Mouse (Mus musculus) midbrain, embryonic 10.5 days (tissue): ENCODE data around the gene Slc5a2. TPM values are rescaled to one million over a fixed set of nuclear protein-coding genes. Genes with fewer than 3 reads are reported as not detected.

Experiments used
- DNase-seq: peaks from one replicate; pipeline ENCODE4 v3.0.0-alpha.2; 2017; ENCODE audit warnings: low spot score
- H3K27ac ChIP-seq: fragments of 300-500 bp; sonication (generic); replicated peaks from 2 replicates; pipeline ENCODE4 v1.5.1; 2016; ENCODE audit warnings: mild to moderate bottlenecking
- H3K27me3 ChIP-seq: fragments of 300-500 bp; sonication (generic); 2 replicates; pipeline ENCODE4 v1.6.1; 2016; ENCODE audit warnings: low read depth, mild to moderate bottlenecking; ENCODE audit not compliant: poor library complexity, severe bottlenecking
- H3K36me3 ChIP-seq: fragments of 300-500 bp; sonication (generic); 2 replicates; pipeline ENCODE4 v1.6.1; 2016; ENCODE audit warnings: mild to moderate bottlenecking, moderate library complexity
- H3K4me1 ChIP-seq: fragments of 300-500 bp; sonication (generic); 2 replicates; pipeline ENCODE4 v1.6.1; 2016
- H3K4me3 ChIP-seq: fragments of 300-500 bp; sonication (generic); 2 replicates; pipeline ENCODE4 v1.5.1; 2016; ENCODE audit warnings: mild to moderate bottlenecking, moderate library complexity
- H3K9me3 ChIP-seq: fragments of 300-500 bp; sonication (generic); replicated peaks from 2 replicates; pipeline ENCODE4 v1.6.1; 2016; ENCODE audit warnings: mild to moderate bottlenecking
- WGBS: fragments of 180-500 bp; shearing (Covaris S2); methylation state at CpG from one replicate; pipeline ENCODE4 v1.1.7; 2016; 5-methylcytosine and 5-hydroxymethylcytosine counted together
- polyA plus RNA-seq: library from polyadenylated mRNA; unstranded; fragments of >200 nt; fragmentation: Nextera tagmentation; extraction: Ambion mirVana; gene quantifications from 2 replicates; pipeline ENCODE4 v1.2.1, GENCODE M21; 2016

Gene Slc5a2
- polyA plus RNA-seq, 1 experiment from 2014 or later: 0.28 TPM

GRCm38 (mm10) chr7:128294785-128295184 is 29.3 kb downstream of the Slc5a2 start:
- peaks cover 30% of the 10 kb centered on the region for H3K36me3 ChIP-seq
- H3K4me1 ChIP-seq: peaks cover 33% of the 10 kb centered on the region
- no peak for DNase-seq
- no peaks in the 10 kb centered on the region for H3K9me3 ChIP-seq
- no peak overlapping the region for H3K27ac ChIP-seq
- no peak overlapping the region for H3K4me3 ChIP-seq
- WGBS: 95% methylated on average over 10 of the region's 10 CpGs
- peaks cover 27% of the 10 kb centered on the region for H3K27me3 ChIP-seq

- Histone ChIP-seq H3K27ac (no peak overlapping the region), H3K27me3 (peaks cover 15% of the 10 kb centered on the region), H3K36me3 (peaks cover 25% of the 10 kb centered on the region), H3K4me3 (peak overlapping the region; percentile 71; the same call in 1 of the 2 replicates), H3K4me1 (peaks cover 42% of the 10 kb centered on the region), H3K9me3 (no peaks in the 10 kb centered on the region)
- 66% methylated on average over 3 of the region's 3 CpGs for WGBS
- DNase-seq: no peak
Observed at GRCm38 (mm10) chr7:128296514-128296913, 31.1 kb downstream of the Slc5a2 start.

- H3K4me1 ChIP-seq: peaks cover 42% of the 10 kb centered on the region
- H3K27me3 ChIP-seq: peaks cover 14% of the 10 kb centered on the region; the same call in 1 of the 2 replicates
- 43% methylated on average over 10 of the region's 10 CpGs for WGBS
- H3K36me3 ChIP-seq: peaks cover 25% of the 10 kb centered on the region
- peak overlapping the region; percentile 71 for H3K4me3 ChIP-seq
- no peaks in the 10 kb centered on the region for H3K9me3 ChIP-seq
- peak overlapping the region; percentile 87 for H3K27ac ChIP-seq
- DNase-seq: no peak
Observed at GRCm38 (mm10) chr7:128297291-128297616, 31.8 kb downstream of the Slc5a2 start.

GRCm38 (mm10) chr7:128297617-128298480 is 32.4 kb downstream of the Slc5a2 start, which contains the start of gene BC017158:
BC017158 (minus strand) TSS chr7:128298170.
- WGBS: 3% methylated on average over 47 of the region's 47 CpGs
- peak; percentile 72 for DNase-seq
- peak within 1 kb of the TSS; percentile 71 for H3K4me3 ChIP-seq
- H3K9me3 ChIP-seq: no peaks in the 10 kb centered on the region
- H3K4me1 ChIP-seq: peaks cover 42% of the 10 kb centered on the region
- peaks cover 19% of the 10 kb centered on the region; the same call in 1 of the 2 replicates for H3K36me3 ChIP-seq
- H3K27ac ChIP-seq: peak within 1 kb of the TSS; percentile 87
- H3K27me3 ChIP-seq: peaks cover 14% of the 10 kb centered on the region; the same call in 1 of the 2 replicates

GRCm38 (mm10) chr7:128298481-128299342 is 33.3 kb downstream of the Slc5a2 start:
- DNase-seq: no peak
- Histone ChIP-seq H3K4me3 (peak overlapping the region; percentile 71), H3K36me3 (0 out of 2 replicates have a peak, but pooled peaks cover 12% of the 10 kb centered on the region), H3K27ac (peak overlapping the region; percentile 87), H3K4me1 (peaks cover 42% of the 10 kb centered on the region), H3K27me3 (peaks cover 14% of the 10 kb centered on the region; the same call in 1 of the 2 replicates), H3K9me3 (no peaks in the 10 kb centered on the region)
- WGBS: 83% methylated on average over 8 of the region's 8 CpGs

GRCm38 (mm10) chr7:128300952-128301351 is 35.5 kb downstream of the Slc5a2 start:
- Histone ChIP-seq H3K36me3 (no peaks in the 10 kb centered on the region), H3K27me3 (peaks cover 14% of the 10 kb centered on the region; the same call in 1 of the 2 replicates), H3K4me1 (peaks cover 42% of the 10 kb centered on the region), H3K9me3 (no peaks in the 10 kb centered on the region), H3K4me3 (no peak overlapping the region), H3K27ac (no peak overlapping the region)
- no peak for DNase-seq
- WGBS: 86% methylated on average over 3 of the region's 3 CpGs

- H3K4me3 ChIP-seq: no peak overlapping the region
- no peak for DNase-seq
- H3K36me3 ChIP-seq: no peaks in the 10 kb centered on the region
- peaks cover 14% of the 10 kb centered on the region; the same call in 1 of the 2 replicates for H3K27me3 ChIP-seq
- H3K9me3 ChIP-seq: no peaks in the 10 kb centered on the region
- WGBS: 83% methylated on average over 3 of the region's 3 CpGs
- H3K4me1 ChIP-seq: peaks cover 31% of the 10 kb centered on the region
- no peak overlapping the region for H3K27ac ChIP-seq
Observed at GRCm38 (mm10) chr7:128302151-128302550, 36.7 kb downstream of the Slc5a2 start.

GRCm38 (mm10) chr7:128304198-128304597 is 38.7 kb downstream of the Slc5a2 start:
- no peak overlapping the region for H3K4me3 ChIP-seq
- no peaks in the 10 kb centered on the region for H3K36me3 ChIP-seq
- no peak overlapping the region for H3K27ac ChIP-seq
- WGBS: 83% methylated on average over 6 of the region's 6 CpGs
- peaks cover 7% of the 10 kb centered on the region; the same call in 1 of the 2 replicates for H3K27me3 ChIP-seq
- no peaks in the 10 kb centered on the region for H3K9me3 ChIP-seq
- peaks cover 15% of the 10 kb centered on the region for H3K4me1 ChIP-seq
- no peak for DNase-seq

- peaks cover 3% of the 10 kb centered on the region; the same call in 1 of the 2 replicates for H3K27me3 ChIP-seq
- no peaks in the 10 kb centered on the region for H3K36me3 ChIP-seq
- 11% methylated on average over 5 of the region's 5 CpGs for WGBS
- H3K4me3 ChIP-seq: no peak overlapping the region
- DNase-seq: no peak
- H3K4me1 ChIP-seq: peaks cover 13% of the 10 kb centered on the region
- no peak overlapping the region for H3K27ac ChIP-seq
- H3K9me3 ChIP-seq: no peaks in the 10 kb centered on the region
Observed at GRCm38 (mm10) chr7:128304907-128305306, 39.5 kb downstream of the Slc5a2 start.

- no peak overlapping the region for H3K27ac ChIP-seq
- 0 out of 2 replicates have a peak, but pooled peaks cover 3% of the 10 kb centered on the region for H3K4me1 ChIP-seq
- no peak overlapping the region for H3K4me3 ChIP-seq
- H3K36me3 ChIP-seq: no peaks in the 10 kb centered on the region
- H3K9me3 ChIP-seq: no peaks in the 10 kb centered on the region
- no peaks in the 10 kb centered on the region for H3K27me3 ChIP-seq
- DNase-seq: no peak
Observed at GRCm38 (mm10) chr7:128307851-128308250, 42.4 kb downstream of the Slc5a2 start.

GRCm38 (mm10) chr7:128309216-128309615 is 43.8 kb downstream of the Slc5a2 start:
- Histone ChIP-seq H3K27me3 (no peaks in the 10 kb centered on the region), H3K27ac (no peak overlapping the region), H3K4me3 (no peak overlapping the region), H3K9me3 (no peaks in the 10 kb centered on the region), H3K36me3 (no peaks in the 10 kb centered on the region), H3K4me1 (0 out of 2 replicates have a peak, but pooled peaks cover 3% of the 10 kb centered on the region)
- WGBS: 89% methylated on average over 3 of the region's 3 CpGs
- DNase-seq: no peak

GRCm38 (mm10) chr7:128309776-128310175 is 44.3 kb downstream of the Slc5a2 start:
- H3K4me1 ChIP-seq: 0 out of 2 replicates have a peak, but pooled peaks cover 3% of the 10 kb centered on the region
- no peak for DNase-seq
- H3K4me3 ChIP-seq: no peak overlapping the region
- H3K9me3 ChIP-seq: no peaks in the 10 kb centered on the region
- H3K27me3 ChIP-seq: no peaks in the 10 kb centered on the region
- 83% methylated on average over 1 of the region's 1 CpGs for WGBS
- no peak overlapping the region for H3K27ac ChIP-seq
- H3K36me3 ChIP-seq: no peaks in the 10 kb centered on the region
